Mouse (Mus musculus): ENCODE measurements around the gene Cnn1. TPM values are rescaled to one million over a fixed set of nuclear protein-coding genes. Genes with fewer than 3 reads are reported as not detected.
"Not testable (repeated sequence)": the region's sequence is repeated elsewhere in the genome, so short reads cannot be mapped to it uniquely, and the experiment has no call there.

The Cnn1 gene
- total RNA-seq, 2 experiments from 2014 or later, result not detected

- peak; percentile 87 for ATAC-seq (replicated peaks; ENCODE audit: low FRiP score, poor library complexity, severe bottlenecking)
Measured at GRCm38 (mm10) chr9:22070791-22071573, 28.0 kb upstream of the Cnn1 start, which contains the start of the genes Gm49318 and Zfp653. Gene Gm49318 (minus strand): TSS chr9:22071259. Gene Zfp653 (minus strand): TSS chr9:22071376.

- ATAC-seq (replicated peaks; ENCODE audit: low FRiP score, poor library complexity, severe bottlenecking), result no peak
Measured at GRCm38 (mm10) chr9:22072276-22072675, 26.7 kb upstream of the Cnn1 start.

GRCm38 (mm10) chr9:22075778-22076177 lies 23.2 kb upstream of the Cnn1 start:
- not testable (repeated sequence) for ATAC-seq (replicated peaks; ENCODE audit: low FRiP score, poor library complexity, severe bottlenecking)

GRCm38 (mm10) chr9:22076223-22076622 lies 22.8 kb upstream of the Cnn1 start:
- ATAC-seq (replicated peaks; ENCODE audit: low FRiP score, poor library complexity, severe bottlenecking), result no peak

GRCm38 (mm10) chr9:22084667-22085021 lies 14.4 kb upstream of the Cnn1 start:
- ATAC-seq (replicated peaks; ENCODE audit: low FRiP score, poor library complexity, severe bottlenecking), result no peak

GRCm38 (mm10) chr9:22085022-22085834 lies 13.8 kb upstream of the Cnn1 start, which contains the start of gene Ecsit:
Gene Ecsit (minus strand): TSS chr9:22085438.
- ATAC-seq (replicated peaks; ENCODE audit: low FRiP score, poor library complexity, severe bottlenecking), result peak; percentile 100

- no peak for ATAC-seq (replicated peaks; ENCODE audit: low FRiP score, poor library complexity, severe bottlenecking)
Measured at GRCm38 (mm10) chr9:22086012-22086411, 13.0 kb upstream of the Cnn1 start.

GRCm38 (mm10) chr9:22087034-22087618 lies 11.9 kb upstream of the Cnn1 start:
- no peak for ATAC-seq (replicated peaks; ENCODE audit: low FRiP score, poor library complexity, severe bottlenecking)

- ATAC-seq (replicated peaks; ENCODE audit: low FRiP score, poor library complexity, severe bottlenecking), result no peak
Measured at GRCm38 (mm10) chr9:22089281-22089680, 9.7 kb upstream of the Cnn1 start.

GRCm38 (mm10) chr9:22089986-22090385 lies 9.0 kb upstream of the Cnn1 start:
- no peak for ATAC-seq (replicated peaks; ENCODE audit: low FRiP score, poor library complexity, severe bottlenecking)

GRCm38 (mm10) chr9:22092746-22093145 lies 6.3 kb upstream of the Cnn1 start:
- ATAC-seq (replicated peaks; ENCODE audit: low FRiP score, poor library complexity, severe bottlenecking), result no peak

- ATAC-seq (replicated peaks; ENCODE audit: low FRiP score, poor library complexity, severe bottlenecking), result peak; percentile 92
Measured at GRCm38 (mm10) chr9:22095854-22096307, 3.1 kb upstream of the Cnn1 start.

- ATAC-seq (replicated peaks; ENCODE audit: low FRiP score, poor library complexity, severe bottlenecking), result no peak
Measured at GRCm38 (mm10) chr9:22099922-22100321, 906 bp downstream of the Cnn1 start.

- ATAC-seq (replicated peaks; ENCODE audit: low FRiP score, poor library complexity, severe bottlenecking), result no peak
Measured at GRCm38 (mm10) chr9:22108194-22108593, 9.2 kb downstream of the Cnn1 start.

GRCm38 (mm10) chr9:22115635-22116034 lies 16.6 kb downstream of the Cnn1 start:
- no peak for ATAC-seq (replicated peaks; ENCODE audit: low FRiP score, poor library complexity, severe bottlenecking)

- no peak for ATAC-seq (replicated peaks; ENCODE audit: low FRiP score, poor library complexity, severe bottlenecking)
Measured at GRCm38 (mm10) chr9:22116086-22116485, 17.1 kb downstream of the Cnn1 start.

GRCm38 (mm10) chr9:22116740-22117426 lies 17.9 kb downstream of the Cnn1 start, which contains the start of gene Elof1:
Gene Elof1 (minus strand): TSS chr9:22117172.
- peak; percentile 86 for ATAC-seq (replicated peaks; ENCODE audit: low FRiP score, poor library complexity, severe bottlenecking)

GRCm38 (mm10) chr9:22117754-22118456 lies 18.9 kb downstream of the Cnn1 start:
- peak; percentile 43; the same call in 1 of the 2 replicates for ATAC-seq (replicated peaks; ENCODE audit: low FRiP score, poor library complexity, severe bottlenecking)

- ATAC-seq (replicated peaks; ENCODE audit: low FRiP score, poor library complexity, severe bottlenecking), result no peak
Measured at GRCm38 (mm10) chr9:22119543-22119942, 20.5 kb downstream of the Cnn1 start.
